Mouse (Mus musculus): ENCODE measurements at regions not wholly inside any gene's neighbourhood (a gene's known extent, or its start where the extent isn't known, plus 50 kb on each side); places are given as distances from the start of the nearest gene placed in this dataset.

GRCm38 (mm10) chr11:19785110-19785509 is 139.1 kb upstream of the Spred2 start:
- TF ChIP-seq EP300 (IDR thresholded peaks at IDR 0.05; ENCODE audit: low read depth) (no peak), CTCF (IDR thresholded peaks at IDR 0.05; ENCODE audit: low read depth) (no peak)
